Mouse (Mus musculus) right cerebral cortex, postnatal 4 days (tissue): ENCODE results near the gene Tmem35b.
A peak's percentile ranks its signal among the peaks of the same experiment; 100 is the strongest.

ENCODE experiments used
- DNase-seq: peaks from one replicate; pipeline ENCODE4 v3.0.0-alpha.2; 2022

Gene Tmem35b

DNA sequence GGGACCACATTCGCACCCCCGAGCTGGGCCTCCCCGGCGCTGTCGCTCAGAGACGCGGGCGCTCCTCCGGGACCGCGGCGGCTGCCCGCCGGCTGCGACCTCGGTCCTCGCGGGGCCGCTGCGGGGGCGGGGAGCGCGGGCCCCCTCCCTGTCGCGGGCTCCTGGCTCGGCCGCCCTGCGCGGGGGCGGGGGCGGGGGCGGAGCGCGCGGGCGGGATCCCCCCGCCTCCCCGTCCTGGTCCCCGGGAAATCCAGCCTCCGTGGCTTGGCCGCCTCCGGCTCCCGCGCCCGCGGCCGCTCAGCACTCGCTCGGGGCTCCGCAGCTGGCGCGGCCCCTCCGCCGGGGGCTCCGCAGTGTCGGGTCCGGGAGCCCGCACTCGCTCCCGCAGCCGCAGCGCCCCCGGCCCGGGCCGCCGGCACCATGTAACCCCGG lies 45.4 kb downstream of the Tmem35b start, which contains the start of gene Dlgap3:
TSS of gene Dlgap3 (plus strand) at position 291 of the 432 bp plus-strand sequence.
- DNase-seq: peak; percentile 65

DNA sequence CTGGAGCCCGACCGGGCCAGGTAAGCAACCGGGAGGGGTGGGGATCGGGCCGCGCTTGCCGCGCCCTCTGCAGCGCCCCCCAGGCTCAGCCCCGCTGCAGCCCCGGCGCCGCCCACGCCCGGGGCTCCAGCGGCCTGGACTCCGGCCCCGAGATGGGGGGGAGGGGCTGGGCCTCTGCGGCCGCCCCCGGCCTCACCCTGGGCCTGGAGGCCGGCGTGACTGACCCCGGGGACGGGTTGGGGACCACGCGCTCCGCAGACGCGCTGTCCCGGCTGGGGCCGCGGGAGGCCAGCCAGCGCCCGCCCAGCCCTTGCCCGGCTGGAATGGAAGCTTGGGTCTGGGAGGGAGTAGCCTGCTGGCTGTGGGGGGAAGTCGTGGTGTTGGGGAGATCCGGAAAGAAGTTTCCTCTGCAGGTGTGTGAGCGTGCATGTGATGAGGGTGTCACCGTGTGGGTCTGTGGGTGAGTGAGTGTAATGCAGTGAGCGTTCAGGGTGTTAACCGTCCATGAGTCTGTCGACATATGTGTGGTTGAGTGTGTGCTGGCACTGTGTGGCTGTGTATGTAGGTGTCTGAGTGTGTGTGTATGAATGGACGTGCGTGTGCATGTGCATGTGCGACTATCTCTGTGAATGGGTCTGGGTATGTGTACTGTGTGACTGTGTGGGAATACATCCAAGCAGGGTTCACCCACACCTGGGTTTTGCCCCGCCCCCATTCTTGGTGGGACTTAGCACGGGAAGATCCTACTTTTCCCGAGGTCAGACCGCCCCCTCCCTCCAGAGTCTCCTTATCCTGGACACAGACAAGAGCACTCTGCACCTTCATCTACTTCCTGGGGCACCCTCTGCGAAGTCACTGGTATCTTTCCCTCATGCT lies 46.1 kb downstream of the Tmem35b start:
- DNase-seq: no peak

DNA sequence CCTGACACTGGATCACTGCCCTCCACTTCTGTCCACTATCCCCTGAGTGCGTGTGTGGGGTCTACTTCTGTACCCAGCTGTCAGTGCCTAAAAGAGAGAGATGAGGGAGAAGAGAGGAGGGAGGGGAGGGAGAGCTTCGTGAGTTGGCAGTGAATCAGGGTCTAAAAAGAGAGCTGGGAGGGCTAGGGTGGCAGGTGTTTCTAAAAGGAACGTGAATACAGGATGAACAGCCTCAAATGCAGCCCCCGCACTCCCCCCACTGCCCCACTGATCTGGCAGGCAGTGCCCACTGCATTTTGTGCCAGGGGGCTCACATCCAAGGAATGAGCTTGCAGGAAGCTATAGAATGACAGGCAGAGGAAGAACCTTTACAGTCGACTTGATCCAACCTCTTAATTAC lies 47.4 kb downstream of the Tmem35b start:
- DNase-seq: peak; percentile 42

DNA sequence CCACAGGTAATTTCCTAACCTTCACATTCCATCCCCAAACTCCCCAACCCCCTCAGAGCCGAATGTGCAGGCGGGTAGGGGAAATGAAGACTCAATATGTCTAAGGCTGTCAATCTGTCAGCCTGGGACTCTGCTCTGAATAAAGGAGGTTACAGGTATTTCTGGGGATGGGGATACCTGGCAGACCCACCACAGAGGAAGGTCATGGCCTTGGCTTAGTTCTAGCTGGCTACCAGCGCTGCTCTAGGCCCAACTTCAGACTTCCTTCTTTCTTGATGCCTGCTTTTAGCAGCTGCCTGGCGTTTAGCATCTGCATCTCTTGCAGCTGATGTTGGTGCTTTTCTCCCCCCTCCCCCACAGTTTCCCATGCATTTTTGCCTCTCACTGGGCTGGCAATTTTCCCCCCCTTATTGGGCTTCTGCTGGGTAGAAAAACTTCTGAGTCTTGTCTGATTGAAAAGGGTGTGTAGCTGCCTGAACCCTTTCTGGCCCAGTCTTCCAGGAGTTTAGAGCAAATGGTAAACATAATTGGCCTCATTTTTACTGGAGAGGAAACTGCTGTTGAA lies 47.9 kb downstream of the Tmem35b start:
- no peak for DNase-seq

DNA sequence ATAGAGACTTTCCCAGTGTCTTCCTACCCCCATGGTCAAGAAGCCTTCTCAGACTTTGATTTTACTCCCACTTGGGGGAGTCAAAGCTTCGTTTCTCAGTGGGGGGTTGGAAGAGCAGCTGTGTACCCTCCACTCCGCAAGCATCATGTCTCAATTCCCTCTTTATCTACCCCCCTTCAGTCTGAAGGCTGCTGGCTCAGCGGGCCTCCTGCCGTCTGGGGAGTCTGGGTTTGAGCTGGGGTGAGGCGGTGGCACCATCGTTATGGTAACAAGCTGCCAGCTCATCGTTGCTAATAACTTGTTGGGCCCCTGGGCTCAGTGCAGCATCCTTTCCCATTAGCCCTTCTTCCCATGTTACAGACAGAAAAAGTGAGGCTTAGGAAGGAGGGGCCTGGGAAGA lies 48.6 kb downstream of the Tmem35b start:
- no peak for DNase-seq

DNA sequence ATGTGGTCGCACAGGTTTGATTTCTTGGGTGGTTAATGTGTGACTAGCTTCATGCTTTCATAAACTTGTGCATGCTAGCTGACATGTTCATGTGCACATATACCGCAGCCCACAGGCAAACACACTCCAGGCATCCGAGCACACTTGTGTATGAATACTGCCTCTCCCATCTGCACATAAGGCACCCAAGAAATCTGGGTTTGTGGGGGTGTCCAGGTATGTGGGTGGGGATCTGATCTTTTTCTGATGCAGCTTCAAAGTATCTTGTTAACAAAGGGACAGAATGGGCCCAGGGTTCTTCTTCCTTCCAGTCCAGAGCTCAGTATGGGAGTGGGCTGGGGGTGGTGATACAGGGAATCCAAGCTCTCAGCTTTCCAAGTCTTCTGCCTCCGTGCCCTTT lies 49.1 kb downstream of the Tmem35b start:
- no peak for DNase-seq

DNA sequence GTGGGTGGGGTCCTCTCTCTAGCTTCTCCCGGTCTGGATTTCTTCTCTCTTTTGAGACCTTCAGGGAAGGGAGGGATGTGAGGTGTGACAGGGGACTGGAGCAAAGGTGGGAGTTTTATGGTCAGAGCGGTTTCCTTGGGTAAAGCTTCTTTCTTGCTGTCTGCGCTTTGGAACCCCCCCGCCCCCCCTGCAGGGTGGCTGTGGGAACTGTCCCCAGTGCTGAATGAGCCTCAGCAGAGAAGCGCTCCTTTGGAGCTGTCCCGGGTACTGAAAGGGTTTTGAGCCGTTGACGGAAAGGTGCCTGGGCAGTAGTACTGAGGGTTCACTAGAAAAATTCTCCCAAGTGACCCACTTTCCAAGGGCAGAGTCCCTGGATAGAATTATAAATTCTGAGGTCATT lies 50.0 kb downstream of the Tmem35b start:
- peak; percentile 39 for DNase-seq

DNA sequence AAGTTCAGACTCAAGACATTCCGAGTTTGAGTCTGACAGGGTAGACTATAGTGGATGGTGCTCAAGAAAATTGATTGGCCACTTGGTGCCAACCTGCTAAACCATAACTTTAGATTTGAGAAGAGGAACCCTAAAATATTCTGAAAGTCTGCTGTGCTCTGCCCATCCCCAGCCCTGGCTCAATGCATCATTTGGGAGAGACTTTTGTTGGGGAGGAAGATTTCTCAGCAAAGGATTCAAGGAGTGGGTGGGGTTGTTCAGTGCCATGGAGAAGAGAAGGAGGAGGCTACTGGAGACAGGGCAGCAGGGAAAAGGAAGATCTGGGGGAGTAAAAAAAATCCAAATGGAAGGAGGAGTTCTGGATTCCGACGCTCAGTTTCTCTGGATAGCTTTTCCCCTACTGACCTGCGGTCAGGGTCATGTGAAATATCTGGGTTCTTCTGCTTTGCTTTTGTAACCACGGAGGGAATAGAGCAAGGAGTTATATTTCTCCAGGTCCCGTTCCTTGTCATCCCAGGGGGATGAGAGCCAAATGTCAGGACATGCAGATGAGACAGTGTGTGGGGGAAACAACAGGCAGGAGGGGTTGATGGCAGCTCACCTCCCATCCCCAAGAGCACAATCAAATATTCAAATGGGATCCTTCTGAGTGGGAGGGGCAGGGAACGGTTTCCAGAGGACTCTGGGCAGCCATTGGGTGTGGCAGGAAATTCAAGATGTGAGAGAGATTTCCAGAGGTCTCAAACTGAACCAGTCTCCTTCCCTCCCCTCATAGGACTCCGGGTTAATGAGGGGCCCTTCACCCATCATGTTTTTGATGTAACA lies 50.8 kb downstream of the Tmem35b start:
- no peak for DNase-seq

DNA sequence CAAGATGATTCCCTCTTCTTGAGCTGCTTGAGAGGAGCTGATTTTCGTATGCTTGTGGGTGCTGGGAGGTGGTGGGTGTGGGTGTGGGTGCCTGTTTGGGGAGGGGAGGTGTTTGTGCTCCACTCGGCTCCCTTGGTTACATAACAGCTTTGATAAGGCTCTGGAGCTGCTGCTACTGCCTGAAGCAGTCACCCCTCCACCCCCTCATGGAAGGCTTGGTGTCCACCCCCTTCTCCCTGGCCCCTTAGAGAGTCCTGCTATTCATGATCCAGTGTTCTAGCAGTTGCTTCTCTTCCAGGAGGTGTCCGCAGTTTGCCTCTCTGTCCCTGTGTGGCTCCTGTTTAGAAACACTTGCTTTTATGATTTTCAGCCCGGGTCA lies 51.4 kb downstream of the Tmem35b start:
- DNase-seq: no peak

DNA sequence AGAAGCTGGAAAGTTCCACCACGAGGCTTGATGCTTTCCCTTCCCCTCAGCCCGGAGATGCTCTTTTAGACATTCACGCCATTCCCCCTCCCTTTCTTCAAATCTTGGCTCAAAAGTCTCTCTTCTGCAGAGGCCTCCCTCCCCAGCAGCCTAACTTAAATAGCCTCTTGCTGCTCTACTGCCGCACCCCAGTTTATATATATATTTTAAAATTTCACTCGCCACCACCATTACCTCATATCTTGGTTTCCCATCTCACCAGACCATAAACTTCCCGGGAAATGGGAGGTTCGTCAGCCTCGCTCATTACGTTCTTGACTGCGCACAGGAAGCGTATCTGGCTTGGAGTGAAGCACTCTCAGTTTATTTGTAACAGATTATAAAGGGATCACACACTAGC lies 54.5 kb downstream of the Tmem35b start:
- DNase-seq: no peak

DNA sequence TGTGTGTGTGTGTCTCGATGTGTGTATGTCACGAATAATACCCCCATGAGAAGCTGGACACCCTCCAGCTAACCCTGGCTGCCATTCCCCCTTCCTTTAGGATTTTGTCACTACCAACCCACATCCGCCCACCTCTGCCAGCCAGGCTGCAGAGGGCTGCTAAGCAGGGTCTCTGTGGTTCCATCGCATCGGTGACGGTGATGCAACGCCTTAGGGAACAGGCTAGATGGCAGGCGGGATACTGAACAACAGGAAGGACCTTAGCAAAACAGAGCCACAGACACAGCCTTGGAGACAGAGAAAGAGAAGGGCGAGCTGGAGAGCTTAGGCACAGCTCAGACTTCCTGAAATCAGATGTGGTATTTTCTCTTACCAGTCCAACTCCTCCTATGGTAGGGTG lies 55.2 kb downstream of the Tmem35b start:
- DNase-seq: no peak
